Mouse (Mus musculus): Measurements from ENCODE around the gene Gm26566. TPM values are rescaled to one million over a fixed set of nuclear protein-coding genes. Genes with fewer than 3 reads are reported as not detected.

The Gm26566 gene
- 1.6 and 1.7 TPM in 2 replicates for polyA plus RNA-seq (2015; fragmentation: Nextera tagmentation; extraction: Ambion mirVana)

DNA sequence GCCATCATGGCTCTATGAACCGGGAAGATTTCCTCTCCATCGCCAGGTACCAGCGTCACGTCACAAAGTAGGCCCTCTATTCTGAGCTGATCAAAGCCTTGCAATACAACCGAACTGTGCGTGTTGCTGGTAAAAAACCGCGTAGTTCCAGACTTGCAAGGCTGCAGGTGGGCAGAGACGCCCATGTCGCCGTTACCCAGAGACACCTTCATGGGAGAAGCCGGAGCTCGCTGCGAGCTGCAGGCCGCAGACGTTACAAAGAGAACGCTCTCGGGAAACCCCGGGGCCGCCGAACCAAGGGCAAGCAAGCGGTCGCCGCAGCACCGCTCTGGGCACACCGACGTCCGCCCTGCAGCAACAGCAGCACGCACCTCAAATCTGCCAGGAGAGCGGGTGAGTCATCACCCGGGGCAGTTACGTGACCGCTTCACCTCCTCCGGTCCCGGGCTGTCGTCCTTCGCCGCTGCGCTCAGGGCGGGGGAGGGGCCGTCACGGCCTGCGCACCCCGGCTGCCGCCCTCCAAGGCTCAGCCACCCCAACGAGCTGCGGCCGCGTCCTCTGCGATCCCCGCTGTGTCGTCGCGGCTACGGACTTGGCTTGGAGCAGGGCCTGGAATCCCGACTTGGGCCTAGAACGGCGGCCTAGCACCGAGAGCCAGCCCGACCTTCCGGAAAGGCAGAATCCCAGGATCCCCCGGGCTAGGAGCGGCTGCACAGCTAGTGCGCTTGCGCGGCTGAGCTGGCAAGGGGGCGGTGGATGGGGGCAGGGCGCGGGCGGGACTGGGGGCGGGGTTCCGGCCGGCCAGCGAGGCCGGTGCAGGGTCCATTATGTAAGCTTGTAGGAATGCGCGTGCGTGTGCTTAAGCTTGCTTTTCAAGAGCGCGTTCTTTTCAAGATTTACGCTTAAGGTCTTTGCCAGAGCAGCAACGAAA is at the start of gene Gm26566, which contains the start of gene Klhl9:
Gene Gm26566, plus strand, starts transcription at position 15 of the 931 bp plus-strand sequence.
Gene Klhl9, minus strand, starts transcription at position 675 of the 931 bp plus-strand sequence.
- no peaks in the 10 kb centered on the region for H3K9me3 ChIP-seq
- H3K27ac ChIP-seq = peak within 1 kb of the TSS; percentile 97
- no peaks in the 10 kb centered on the region for H3K27me3 ChIP-seq
- H3K4me3 ChIP-seq (replicated peaks) = peak within 1 kb of the TSS; percentile 91
- peak within 1 kb of the TSS; percentile 94 for H3K4me2 ChIP-seq (replicated peaks)
- H3K4me1 ChIP-seq (replicated peaks) = peaks cover 34% of the 10 kb centered on the region
- peak; percentile 98 for ATAC-seq
- H3K36me3 ChIP-seq = peaks cover 12% of the 10 kb centered on the region
- H3K9ac ChIP-seq (replicated peaks) = peak within 1 kb of the TSS; percentile 99
- WGBS = under 1% methylated on average over 81 of the region's 82 CpGs

DNA sequence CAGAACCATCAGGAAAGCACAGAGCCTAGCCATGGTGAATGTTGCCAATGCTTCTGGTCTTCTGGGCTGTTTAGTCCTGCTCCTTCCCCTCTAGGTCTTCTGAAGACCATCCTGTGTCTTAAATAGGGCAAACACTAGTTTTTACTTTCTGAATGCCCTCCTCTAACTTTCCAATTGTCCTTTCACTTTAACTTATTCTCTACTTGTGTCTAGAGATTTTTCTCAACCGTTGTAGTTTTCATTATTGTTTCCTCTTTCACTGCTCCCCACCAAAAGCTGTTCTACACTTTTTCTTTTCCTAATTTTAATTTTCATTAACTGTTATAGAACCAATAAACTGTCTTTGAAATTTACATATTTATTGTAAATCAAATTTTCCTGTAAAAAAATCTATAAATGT is 44.8 kb upstream of the Gm26566 start, which contains the start of gene Ifna16:
Gene Ifna16, minus strand, starts transcription at position 101 of the 400 bp plus-strand sequence.
- Histone ChIP-seq H3K27ac (no peak within 1 kb of the TSS), H3K4me1 (replicated peaks) (no peaks in the 10 kb centered on the region), H3K9me3 (no peaks in the 10 kb centered on the region), H3K36me3 (no peaks in the 10 kb centered on the region), H3K4me2 (replicated peaks) (no peak within 1 kb of the TSS), H3K9ac (replicated peaks) (no peak within 1 kb of the TSS), H3K4me3 (replicated peaks) (no peak within 1 kb of the TSS), H3K27me3 (no peaks in the 10 kb centered on the region)
- 89% methylated on average over 1 of the region's 1 CpGs for WGBS
- ATAC-seq = no peak

DNA sequence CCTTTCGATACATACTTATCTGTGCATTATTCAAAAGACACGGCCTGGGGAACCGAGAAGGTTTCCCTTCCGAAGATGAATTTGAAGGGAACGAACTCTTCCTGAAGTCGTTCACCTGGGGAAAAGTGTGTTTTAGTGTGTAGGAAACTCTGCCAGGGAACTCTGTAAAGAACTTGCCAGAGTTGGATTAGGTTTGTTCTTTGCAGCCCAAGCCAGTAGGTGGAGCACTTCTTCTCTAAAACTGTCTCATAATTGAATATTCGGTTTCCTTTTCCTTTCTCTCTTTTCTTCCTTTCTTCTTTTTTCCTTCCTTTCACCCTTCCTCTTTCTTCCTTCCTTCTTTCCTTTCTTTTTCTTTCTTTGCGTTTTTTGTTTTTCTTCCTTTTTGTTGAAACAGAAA is 41.2 kb upstream of the Gm26566 start:
- Histone ChIP-seq H3K27ac (no peak overlapping the region), H3K27me3 (no peaks in the 10 kb centered on the region), H3K9ac (replicated peaks) (no peak overlapping the region), H3K4me2 (replicated peaks) (no peak overlapping the region), H3K4me1 (replicated peaks) (no peaks in the 10 kb centered on the region), H3K9me3 (no peaks in the 10 kb centered on the region), H3K4me3 (replicated peaks) (no peak overlapping the region), H3K36me3 (no peaks in the 10 kb centered on the region)
- no peak for ATAC-seq
- 54% methylated on average over 8 of the region's 8 CpGs for WGBS

DNA sequence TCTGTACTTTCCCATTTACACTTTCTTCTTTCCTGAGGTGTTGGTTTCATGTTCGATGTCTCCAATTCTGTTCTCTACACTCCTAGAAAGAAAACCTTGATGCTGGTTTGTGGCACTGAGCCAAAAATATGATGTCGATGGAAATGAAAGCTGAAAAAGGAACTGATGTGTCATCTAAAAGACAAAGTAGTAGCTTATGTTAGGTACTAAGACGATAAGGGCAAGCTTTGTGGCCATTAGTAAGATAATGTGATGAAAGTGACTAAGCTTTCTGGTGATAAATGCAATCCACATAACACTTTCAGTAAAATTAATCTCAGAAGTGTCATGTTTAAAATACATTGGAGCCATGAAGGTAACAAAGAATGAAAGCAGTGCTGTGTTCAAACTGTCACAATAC is 40.3 kb upstream of the Gm26566 start:
- no peaks in the 10 kb centered on the region for H3K27me3 ChIP-seq
- no peak overlapping the region for H3K4me3 ChIP-seq (replicated peaks)
- no peak overlapping the region for H3K9ac ChIP-seq (replicated peaks)
- no peak for ATAC-seq
- H3K27ac ChIP-seq = no peak overlapping the region
- no peak overlapping the region for H3K4me2 ChIP-seq (replicated peaks)
- no peaks in the 10 kb centered on the region for H3K9me3 ChIP-seq
- no peaks in the 10 kb centered on the region for H3K36me3 ChIP-seq
- H3K4me1 ChIP-seq (replicated peaks) = no peaks in the 10 kb centered on the region
- WGBS = 90% methylated on average over 3 of the region's 3 CpGs

DNA sequence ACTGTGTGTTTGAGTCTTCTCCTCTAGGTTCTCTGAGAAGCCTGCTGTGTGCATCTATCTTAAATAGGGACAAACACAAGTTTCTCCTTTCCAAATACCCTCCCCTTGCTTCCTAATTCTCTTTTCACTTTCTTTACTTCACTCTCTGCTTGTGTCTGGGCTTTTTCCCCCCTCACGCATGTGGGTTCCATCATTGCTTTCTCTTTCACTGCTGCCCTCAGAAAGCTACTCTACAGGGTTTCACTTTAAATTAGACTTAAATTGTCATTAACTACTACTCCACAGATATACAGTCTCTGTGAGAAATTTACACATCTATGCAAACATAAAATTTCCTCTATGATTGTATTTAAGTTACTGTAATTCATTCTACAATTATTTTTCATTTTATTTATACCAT is 37.8 kb upstream of the Gm26566 start, which contains the start of gene Ifna2:
Gene Ifna2, minus strand, starts transcription at position 101 of the 400 bp plus-strand sequence.
- no peaks in the 10 kb centered on the region for H3K4me1 ChIP-seq (replicated peaks)
- H3K27ac ChIP-seq = no peak within 1 kb of the TSS
- H3K4me2 ChIP-seq (replicated peaks) = no peak within 1 kb of the TSS
- H3K36me3 ChIP-seq = no peaks in the 10 kb centered on the region
- no peaks in the 10 kb centered on the region for H3K9me3 ChIP-seq
- no peaks in the 10 kb centered on the region for H3K27me3 ChIP-seq
- H3K4me3 ChIP-seq (replicated peaks) = no peak within 1 kb of the TSS
- H3K9ac ChIP-seq (replicated peaks) = no peak within 1 kb of the TSS
- 97% methylated on average over 1 of the region's 1 CpGs for WGBS
- no peak for ATAC-seq

DNA sequence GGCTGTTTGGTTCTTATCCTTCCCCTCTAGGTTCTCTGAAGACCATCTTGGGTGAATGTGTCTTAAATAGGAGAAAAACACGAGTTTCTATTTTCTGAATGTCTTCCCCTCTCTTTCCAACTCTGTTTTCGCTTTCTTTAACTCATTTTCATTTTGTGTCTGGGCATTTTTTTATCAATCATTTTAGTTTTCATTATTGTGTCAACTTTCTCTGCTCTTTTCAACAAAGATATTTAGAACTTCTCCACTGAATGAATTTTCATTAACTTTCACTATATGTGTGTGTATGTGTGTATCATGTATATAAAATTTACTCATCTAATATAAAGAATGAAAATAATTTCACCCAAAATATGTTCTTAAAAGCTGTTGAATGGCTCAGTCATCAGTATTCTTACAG is 30.3 kb upstream of the Gm26566 start, which contains the start of gene Ifnab:
Gene Ifnab, minus strand, starts transcription at position 101 of the 400 bp plus-strand sequence.
- no peaks in the 10 kb centered on the region for H3K36me3 ChIP-seq
- H3K9ac ChIP-seq (replicated peaks) = no peak within 1 kb of the TSS
- no peak within 1 kb of the TSS for H3K4me2 ChIP-seq (replicated peaks)
- H3K27ac ChIP-seq = no peak within 1 kb of the TSS
- H3K27me3 ChIP-seq = peaks cover 3% of the 10 kb centered on the region; the same call in 1 of the 2 replicates
- WGBS = 67% methylated on average over 2 of the region's 2 CpGs
- no peaks in the 10 kb centered on the region for H3K4me1 ChIP-seq (replicated peaks)
- H3K4me3 ChIP-seq (replicated peaks) = no peak within 1 kb of the TSS
- no peaks in the 10 kb centered on the region for H3K9me3 ChIP-seq
- no peak for ATAC-seq

DNA sequence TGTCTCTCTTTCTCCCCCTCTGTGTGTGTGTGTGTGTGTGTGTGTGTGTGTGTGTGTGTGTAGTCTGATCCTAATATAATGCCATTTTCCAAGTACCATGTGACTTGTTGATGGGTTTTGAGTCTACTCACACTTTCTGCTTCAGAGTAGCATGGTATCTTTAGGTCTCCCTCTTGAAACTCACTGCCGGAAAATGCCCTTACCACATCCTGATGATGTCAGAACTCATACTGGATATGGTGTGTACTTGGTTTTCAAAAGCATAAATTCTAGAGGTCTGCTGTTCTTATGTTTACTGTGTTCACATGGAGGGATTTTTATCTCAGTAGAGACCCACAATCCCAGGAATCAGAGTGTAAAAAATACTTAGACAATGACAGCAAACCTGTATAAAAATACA is 29.1 kb upstream of the Gm26566 start:
- H3K4me3 ChIP-seq (replicated peaks) = no peak overlapping the region
- H3K4me1 ChIP-seq (replicated peaks) = no peaks in the 10 kb centered on the region
- peaks cover 3% of the 10 kb centered on the region; the same call in 1 of the 2 replicates for H3K27me3 ChIP-seq
- ATAC-seq = no peak
- 88% methylated on average over 1 of the region's 1 CpGs for WGBS
- no peak overlapping the region for H3K4me2 ChIP-seq (replicated peaks)
- no peaks in the 10 kb centered on the region for H3K36me3 ChIP-seq
- no peak overlapping the region for H3K27ac ChIP-seq
- no peaks in the 10 kb centered on the region for H3K9me3 ChIP-seq
- H3K9ac ChIP-seq (replicated peaks) = no peak overlapping the region

DNA sequence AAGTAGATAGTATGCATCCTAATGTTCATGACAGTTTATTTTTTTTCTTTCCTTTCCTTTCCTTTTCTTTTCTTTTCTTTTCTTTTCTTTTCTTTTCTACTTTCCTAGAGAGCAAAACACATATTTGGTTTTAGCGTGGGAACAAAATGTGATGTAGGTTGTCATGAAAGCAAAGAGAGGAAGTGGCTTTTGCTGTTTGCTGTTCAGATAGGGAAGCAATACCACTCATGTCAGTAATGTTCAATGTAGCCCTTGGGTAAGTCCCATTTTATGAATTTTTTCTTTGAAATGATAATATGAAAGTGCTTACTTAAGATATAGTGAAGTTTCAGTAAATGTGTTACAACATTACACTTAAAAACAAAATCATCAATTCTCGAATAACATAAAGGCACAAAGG is 28.2 kb upstream of the Gm26566 start:
- Histone ChIP-seq H3K4me1 (replicated peaks) (no peaks in the 10 kb centered on the region), H3K27me3 (peaks cover 3% of the 10 kb centered on the region; the same call in 1 of the 2 replicates), H3K9me3 (no peaks in the 10 kb centered on the region), H3K27ac (no peak overlapping the region), H3K4me3 (replicated peaks) (no peak overlapping the region), H3K9ac (replicated peaks) (no peak overlapping the region), H3K36me3 (no peaks in the 10 kb centered on the region), H3K4me2 (replicated peaks) (no peak overlapping the region)
- WGBS = 89% methylated on average over 2 of the region's 2 CpGs
- no peak for ATAC-seq

DNA sequence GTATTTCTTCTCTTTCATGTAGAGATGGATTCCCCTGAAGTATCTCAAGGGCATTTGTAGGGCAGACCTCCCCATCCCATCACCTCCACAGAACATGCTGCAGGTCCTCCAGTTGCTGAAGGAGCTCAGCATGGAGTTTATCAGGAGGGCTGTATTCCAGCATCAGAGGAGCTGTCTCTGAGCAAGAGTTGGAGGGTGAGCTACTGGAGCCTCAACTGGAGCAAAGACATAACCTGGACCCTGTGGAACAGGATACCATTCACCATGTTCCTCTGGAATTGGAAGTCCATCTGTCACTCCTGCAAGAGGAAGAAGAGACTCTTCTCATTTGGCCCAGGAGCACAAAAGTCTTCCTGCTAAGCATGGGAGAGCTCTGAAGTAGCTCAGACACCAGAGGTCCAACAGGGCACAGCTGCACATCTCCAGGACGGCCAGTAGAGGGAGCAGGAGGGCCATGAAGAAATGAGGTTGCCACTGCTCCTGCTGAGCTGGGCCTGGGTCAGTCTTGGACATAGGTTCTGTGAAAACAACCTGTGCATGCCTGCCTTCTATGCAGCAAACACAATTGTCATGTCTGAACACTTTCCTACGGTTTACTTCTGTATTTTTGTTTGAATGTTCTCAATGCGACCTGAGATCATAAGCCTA is 25.2 kb upstream of the Gm26566 start:
- H3K9ac ChIP-seq (replicated peaks) = no peak overlapping the region
- peaks cover 3% of the 10 kb centered on the region; the same call in 1 of the 2 replicates for H3K27me3 ChIP-seq
- peak; percentile 84 for ATAC-seq
- H3K4me2 ChIP-seq (replicated peaks) = no peak overlapping the region
- no peaks in the 10 kb centered on the region for H3K36me3 ChIP-seq
- no peak overlapping the region for H3K4me3 ChIP-seq (replicated peaks)
- no peaks in the 10 kb centered on the region for H3K9me3 ChIP-seq
- no peaks in the 10 kb centered on the region for H3K4me1 ChIP-seq (replicated peaks)
- 28% methylated on average over 3 of the region's 3 CpGs for WGBS
- H3K27ac ChIP-seq = no peak overlapping the region

DNA sequence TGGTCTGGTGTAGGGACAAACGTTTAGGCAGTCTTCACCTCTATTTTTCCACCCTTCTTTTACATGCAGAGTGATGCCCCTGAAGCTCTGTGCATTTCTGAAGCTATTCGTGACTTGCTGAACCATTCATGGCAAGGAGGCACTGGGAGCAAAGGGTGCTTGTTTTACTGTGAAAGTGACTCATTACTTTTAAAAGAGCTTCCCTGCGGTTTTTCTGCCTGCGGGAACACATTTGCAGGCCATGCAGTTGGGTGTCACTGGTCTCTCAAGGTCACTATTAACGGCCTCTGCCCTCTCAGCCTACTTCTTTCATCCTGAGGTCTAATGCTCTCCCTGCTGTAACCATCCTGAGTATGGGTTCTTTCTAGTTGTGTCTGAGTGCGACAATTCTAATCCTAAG is 24.5 kb upstream of the Gm26566 start:
- Histone ChIP-seq H3K4me1 (replicated peaks) (no peaks in the 10 kb centered on the region), H3K4me2 (replicated peaks) (no peak overlapping the region), H3K27ac (no peak overlapping the region), H3K9ac (replicated peaks) (no peak overlapping the region), H3K4me3 (replicated peaks) (no peak overlapping the region), H3K27me3 (peaks cover 3% of the 10 kb centered on the region; the same call in 1 of the 2 replicates), H3K9me3 (no peaks in the 10 kb centered on the region), H3K36me3 (no peaks in the 10 kb centered on the region)
- WGBS = 70% methylated on average over 6 of the region's 6 CpGs
- no peak for ATAC-seq

DNA sequence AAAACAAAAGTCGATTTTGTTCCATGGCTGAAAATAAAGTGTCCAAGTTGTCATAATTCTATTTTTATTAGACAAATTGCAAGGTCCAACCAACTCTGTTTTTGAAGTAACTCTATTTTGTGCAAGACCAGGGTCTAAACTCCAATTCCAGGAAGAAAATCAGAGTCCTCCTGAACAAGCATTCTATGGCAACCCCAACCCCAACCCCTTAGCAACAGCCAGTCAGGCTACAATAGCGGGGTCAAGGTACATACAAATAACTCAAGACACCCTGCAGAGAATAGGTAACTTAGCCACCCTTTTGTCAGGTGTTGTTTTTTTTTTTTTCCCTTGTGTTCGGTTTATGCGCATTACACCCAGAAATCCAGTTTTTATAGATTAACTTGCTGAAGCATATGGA is 23.9 kb upstream of the Gm26566 start:
- H3K4me3 ChIP-seq (replicated peaks) = no peak overlapping the region
- ATAC-seq = no peak
- H3K36me3 ChIP-seq = no peaks in the 10 kb centered on the region
- WGBS = 87% methylated on average over 4 of the region's 4 CpGs
- no peaks in the 10 kb centered on the region for H3K9me3 ChIP-seq
- H3K4me2 ChIP-seq (replicated peaks) = no peak overlapping the region
- H3K9ac ChIP-seq (replicated peaks) = no peak overlapping the region
- H3K4me1 ChIP-seq (replicated peaks) = no peaks in the 10 kb centered on the region
- H3K27ac ChIP-seq = no peak overlapping the region
- H3K27me3 ChIP-seq = peaks cover 3% of the 10 kb centered on the region; the same call in 1 of the 2 replicates

DNA sequence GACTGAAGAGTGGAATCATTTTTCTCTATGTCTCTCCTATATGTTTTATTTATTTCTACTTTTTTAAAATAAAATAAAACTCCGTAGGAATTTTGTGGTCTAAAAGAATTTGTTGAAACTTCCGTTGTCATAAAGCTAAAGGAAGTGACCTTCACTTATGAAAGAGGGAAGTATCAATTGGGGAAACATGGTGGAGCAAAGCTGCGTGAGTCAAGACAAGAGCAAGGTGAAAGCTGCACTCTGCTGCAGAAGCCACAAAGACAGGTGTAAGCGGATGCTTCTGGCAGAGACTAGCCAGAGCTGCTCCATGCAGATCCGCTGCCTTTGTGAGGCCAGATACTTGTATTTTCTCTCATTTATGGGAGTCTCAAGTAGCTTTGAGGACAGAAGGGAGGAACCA is 22.8 kb upstream of the Gm26566 start:
- Histone ChIP-seq H3K4me3 (replicated peaks) (no peak overlapping the region), H3K27ac (no peak overlapping the region), H3K9me3 (no peaks in the 10 kb centered on the region), H3K36me3 (no peaks in the 10 kb centered on the region), H3K9ac (replicated peaks) (no peak overlapping the region), H3K4me2 (replicated peaks) (no peak overlapping the region), H3K27me3 (peaks cover 3% of the 10 kb centered on the region; the same call in 1 of the 2 replicates), H3K4me1 (replicated peaks) (no peaks in the 10 kb centered on the region)
- WGBS = 88% methylated on average over 5 of the region's 5 CpGs
- ATAC-seq = no peak
